Mouse (Mus musculus): Measurements from ENCODE around the gene Mettl8. TPM values are rescaled to one million over a fixed set of nuclear protein-coding genes. Genes with fewer than 3 reads are reported as not detected.

Mettl8 gene
- 15.4 and 16.0 TPM in 2 replicates for polyA plus RNA-seq (2015; fragmentation: Nextera tagmentation; extraction: Ambion mirVana)

DNA sequence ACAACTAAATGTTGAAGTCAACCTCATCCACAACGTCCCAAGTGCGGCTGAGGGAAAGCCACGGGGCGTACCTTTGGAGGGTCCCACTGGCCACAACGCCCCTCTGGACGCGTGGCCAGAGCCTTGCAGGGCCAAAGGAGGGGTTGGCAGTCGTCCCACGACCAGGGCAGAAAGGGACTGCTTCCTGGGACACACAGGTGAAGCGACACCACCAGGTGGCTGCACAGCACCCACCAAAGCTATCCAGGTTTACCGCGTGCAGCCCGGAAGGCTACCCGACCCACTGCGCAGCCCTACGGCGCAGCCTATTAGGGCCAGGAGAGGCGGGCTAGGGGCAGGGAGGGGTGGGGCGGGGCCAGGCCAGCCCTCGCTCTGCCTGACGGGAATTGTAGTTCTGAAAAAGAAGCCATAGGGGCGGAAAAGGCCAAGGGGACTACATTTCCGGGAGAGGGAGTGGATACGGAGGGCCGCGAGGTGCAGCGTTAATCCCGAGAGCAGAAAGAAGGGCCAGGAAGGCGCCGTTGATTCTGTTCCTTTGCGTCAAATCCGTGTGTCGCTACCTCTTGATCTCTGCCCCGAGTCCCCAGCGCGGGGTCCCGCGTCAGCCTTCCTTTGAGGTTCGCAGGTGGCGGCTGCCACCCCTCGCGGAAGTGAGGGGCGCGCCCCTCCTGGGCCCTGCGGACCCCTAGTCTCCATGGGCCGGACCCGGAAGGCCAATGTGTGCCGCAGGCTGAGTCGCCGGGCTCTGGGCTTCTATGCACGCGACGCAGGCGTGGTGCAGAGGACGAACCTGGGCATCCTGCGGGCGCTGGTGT, at the start of gene Mettl8, which contains the start of gene Dcaf17:
Gene Mettl8 (minus strand): TSS at position 284 of the 815 bp plus-strand sequence.
Gene Dcaf17 (plus strand): TSS at position 29 of the 815 bp plus-strand sequence.
- Histone ChIP-seq H3K4me2 (ENCODE audit: low read depth, low read length) (peak within 1 kb of the TSS; percentile 66), H3K27ac (ENCODE audit: low read length) (peak within 1 kb of the TSS; percentile 92), H3K9me3 (ENCODE audit: control insufficient read depth, low read length) (no peaks in the 10 kb centered on the region), H3K4me3 (ENCODE audit: low read length) (peak within 1 kb of the TSS; percentile 60), H3K36me3 (ENCODE audit: control insufficient read depth, insufficient read depth, low read length) (peaks cover 7% of the 10 kb centered on the region; the same call in 1 of the 2 replicates), H3K9ac (ENCODE audit: low read length) (peak within 1 kb of the TSS; percentile 74), H3K4me1 (replicated peaks; ENCODE audit: control insufficient read depth, insufficient read depth, low read length) (peaks cover 13% of the 10 kb centered on the region), H3K27me3 (ENCODE audit: control insufficient read depth, insufficient read depth, low read depth, low read length) (no peaks in the 10 kb centered on the region)
- peak; percentile 99 for ATAC-seq (ENCODE audit: low read depth)
- WGBS, result under 1% methylated on average over 55 of the region's 57 CpGs

DNA sequence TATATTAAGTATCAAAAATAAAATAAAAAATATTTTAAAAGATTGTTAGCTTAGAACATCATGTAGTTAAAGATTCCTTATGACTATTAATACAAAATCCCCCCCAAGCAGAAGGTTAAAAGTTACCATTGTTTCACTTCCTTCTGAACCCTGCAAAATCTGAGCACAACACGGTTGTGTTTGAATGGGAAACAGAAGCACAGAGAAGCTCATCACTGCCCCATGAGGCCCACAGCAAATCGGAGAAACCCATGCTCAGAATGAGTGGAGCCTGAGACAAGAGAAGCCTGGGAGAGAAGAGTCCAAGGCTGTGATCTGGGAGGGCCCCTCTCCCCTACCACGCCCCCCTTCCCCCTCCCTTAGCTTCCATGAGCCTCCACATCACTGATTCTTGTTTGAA, 49.3 kb upstream of the Mettl8 start:
- no peak for ATAC-seq (ENCODE audit: low read depth)
- Histone ChIP-seq H3K27ac (ENCODE audit: low read length) (no peak overlapping the region), H3K9me3 (ENCODE audit: control insufficient read depth, low read length) (no peaks in the 10 kb centered on the region), H3K27me3 (ENCODE audit: control insufficient read depth, insufficient read depth, low read depth, low read length) (no peaks in the 10 kb centered on the region), H3K4me1 (replicated peaks; ENCODE audit: control insufficient read depth, insufficient read depth, low read length) (no peaks in the 10 kb centered on the region), H3K4me2 (ENCODE audit: low read depth, low read length) (no peak overlapping the region), H3K36me3 (ENCODE audit: control insufficient read depth, insufficient read depth, low read length) (no peaks in the 10 kb centered on the region), H3K4me3 (ENCODE audit: low read length) (no peak overlapping the region), H3K9ac (ENCODE audit: low read length) (no peak overlapping the region)
- 62% methylated on average over 3 of the region's 3 CpGs for WGBS

DNA sequence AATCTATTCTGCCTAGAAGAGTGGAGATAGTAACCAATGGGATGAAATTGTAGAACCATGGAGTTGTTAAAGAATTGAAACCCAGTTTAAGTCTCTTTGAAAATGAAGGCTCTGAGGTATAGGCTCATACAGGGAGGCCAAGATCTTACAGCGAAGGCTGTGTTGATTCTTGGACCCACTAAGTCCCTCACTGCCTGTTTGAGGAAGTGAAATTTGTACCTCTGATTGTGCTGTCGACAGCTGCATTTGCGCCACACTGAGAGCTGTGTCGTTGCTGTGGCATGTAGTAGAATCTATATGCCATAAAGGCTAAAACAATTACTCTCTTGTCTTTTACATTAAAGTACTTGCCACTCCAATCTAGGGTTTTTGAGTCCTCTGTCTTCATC, 47.9 kb upstream of the Mettl8 start:
- WGBS, result 69% methylated on average over 4 of the region's 4 CpGs
- ATAC-seq (ENCODE audit: low read depth), result no peak
- no peaks in the 10 kb centered on the region for H3K27me3 ChIP-seq (ENCODE audit: control insufficient read depth, insufficient read depth, low read depth, low read length)
- no peaks in the 10 kb centered on the region for H3K36me3 ChIP-seq (ENCODE audit: control insufficient read depth, insufficient read depth, low read length)
- H3K4me3 ChIP-seq (ENCODE audit: low read length), result no peak overlapping the region
- no peak overlapping the region for H3K27ac ChIP-seq (ENCODE audit: low read length)
- H3K4me2 ChIP-seq (ENCODE audit: low read depth, low read length), result no peak overlapping the region
- no peaks in the 10 kb centered on the region for H3K9me3 ChIP-seq (ENCODE audit: control insufficient read depth, low read length)
- H3K4me1 ChIP-seq (replicated peaks; ENCODE audit: control insufficient read depth, insufficient read depth, low read length), result no peaks in the 10 kb centered on the region
- H3K9ac ChIP-seq (ENCODE audit: low read length), result no peak overlapping the region

DNA sequence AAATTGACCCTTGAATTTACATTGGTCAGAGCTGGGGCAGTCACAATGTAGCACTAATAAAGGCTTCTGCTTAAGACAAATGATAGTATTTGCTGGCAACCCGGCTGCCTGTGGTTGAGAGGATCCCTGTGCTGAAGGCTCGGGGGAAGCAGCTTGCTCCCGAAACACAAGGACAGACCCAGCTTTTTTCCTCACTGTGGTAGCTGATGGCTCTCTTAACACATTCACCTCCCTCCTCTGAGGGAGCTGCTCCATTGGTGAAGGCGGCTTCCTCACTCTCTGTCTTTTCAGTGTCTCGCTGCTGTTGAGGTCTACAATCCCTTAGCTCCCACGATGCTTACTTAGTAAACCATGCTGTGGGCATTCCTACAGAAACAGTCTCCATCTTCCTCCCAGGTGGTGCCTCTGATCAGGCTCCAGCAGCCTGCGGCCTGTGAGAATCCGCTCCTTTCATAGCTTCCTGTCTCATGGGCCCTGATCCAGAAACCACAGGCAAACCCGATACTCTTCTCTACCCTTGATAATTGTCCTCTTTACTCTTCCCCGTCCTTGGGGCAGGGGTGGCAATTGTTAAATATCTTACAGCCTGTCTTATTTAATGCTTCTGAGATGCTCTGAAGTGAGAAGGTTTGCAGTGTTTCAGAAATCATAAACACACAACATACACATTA, 47.4 kb upstream of the Mettl8 start:
- H3K4me1 ChIP-seq (replicated peaks; ENCODE audit: control insufficient read depth, insufficient read depth, low read length), result no peaks in the 10 kb centered on the region

GRCm38 (mm10) chr2:71096170-71096569, 40.8 kb upstream of the Mettl8 start:
- H3K4me2 ChIP-seq (ENCODE audit: low read depth, low read length), result no peak overlapping the region
- ATAC-seq (ENCODE audit: low read depth), result no peak

More for the DNA sequence above, 47.4 kb upstream of the Mettl8 start:
- Histone ChIP-seq H3K4me2 (ENCODE audit: low read depth, low read length) (no peak overlapping the region), H3K27ac (ENCODE audit: low read length) (no peak overlapping the region), H3K9me3 (ENCODE audit: control insufficient read depth, low read length) (no peaks in the 10 kb centered on the region), H3K27me3 (ENCODE audit: control insufficient read depth, insufficient read depth, low read depth, low read length) (no peaks in the 10 kb centered on the region), H3K9ac (ENCODE audit: low read length) (no peak overlapping the region), H3K36me3 (ENCODE audit: control insufficient read depth, insufficient read depth, low read length) (no peaks in the 10 kb centered on the region), H3K4me3 (ENCODE audit: low read length) (no peak overlapping the region)
- ATAC-seq (ENCODE audit: low read depth), result no peak
- WGBS, result 78% methylated on average over 10 of the region's 10 CpGs

GRCm38 (mm10) chr2:71090660-71091445, 35.5 kb upstream of the Mettl8 start:
- Histone ChIP-seq H3K36me3 (ENCODE audit: control insufficient read depth, insufficient read depth, low read length) (peaks cover 12% of the 10 kb centered on the region), H3K27me3 (ENCODE audit: control insufficient read depth, insufficient read depth, low read depth, low read length) (no peaks in the 10 kb centered on the region), H3K4me3 (ENCODE audit: low read length) (no peak overlapping the region), H3K9ac (ENCODE audit: low read length) (no peak overlapping the region), H3K27ac (ENCODE audit: low read length) (no peak overlapping the region), H3K9me3 (ENCODE audit: control insufficient read depth, low read length) (no peaks in the 10 kb centered on the region), H3K4me1 (replicated peaks; ENCODE audit: control insufficient read depth, insufficient read depth, low read length) (no peaks in the 10 kb centered on the region), H3K4me2 (ENCODE audit: low read depth, low read length) (no peak overlapping the region)
- WGBS, result 85% methylated on average over 4 of the region's 4 CpGs
- ATAC-seq (ENCODE audit: low read depth), result no peak

More at GRCm38 (mm10) chr2:71096170-71096569, 40.8 kb upstream of the Mettl8 start:
- H3K4me3 ChIP-seq (ENCODE audit: low read length), result no peak overlapping the region
- H3K9me3 ChIP-seq (ENCODE audit: control insufficient read depth, low read length), result no peaks in the 10 kb centered on the region
- no peaks in the 10 kb centered on the region for H3K4me1 ChIP-seq (replicated peaks; ENCODE audit: control insufficient read depth, insufficient read depth, low read length)
- no peak overlapping the region for H3K9ac ChIP-seq (ENCODE audit: low read length)
- WGBS, result 49% methylated on average over 7 of the region's 7 CpGs
- no peaks in the 10 kb centered on the region for H3K27me3 ChIP-seq (ENCODE audit: control insufficient read depth, insufficient read depth, low read depth, low read length)
- H3K36me3 ChIP-seq (ENCODE audit: control insufficient read depth, insufficient read depth, low read length), result peaks cover 3% of the 10 kb centered on the region
- no peak overlapping the region for H3K27ac ChIP-seq (ENCODE audit: low read length)

GRCm38 (mm10) chr2:71089766-71090165, 34.4 kb upstream of the Mettl8 start:
- ATAC-seq (ENCODE audit: low read depth), result no peak
- H3K27me3 ChIP-seq (ENCODE audit: control insufficient read depth, insufficient read depth, low read depth, low read length), result no peaks in the 10 kb centered on the region
- no peak overlapping the region for H3K9ac ChIP-seq (ENCODE audit: low read length)
- 56% methylated on average over 3 of the region's 3 CpGs for WGBS
- H3K9me3 ChIP-seq (ENCODE audit: control insufficient read depth, low read length), result no peaks in the 10 kb centered on the region
- H3K4me3 ChIP-seq (ENCODE audit: low read length), result no peak overlapping the region
- H3K4me2 ChIP-seq (ENCODE audit: low read depth, low read length), result no peak overlapping the region
- peaks cover 12% of the 10 kb centered on the region for H3K36me3 ChIP-seq (ENCODE audit: control insufficient read depth, insufficient read depth, low read length)
- H3K27ac ChIP-seq (ENCODE audit: low read length), result no peak overlapping the region
- no peaks in the 10 kb centered on the region for H3K4me1 ChIP-seq (replicated peaks; ENCODE audit: control insufficient read depth, insufficient read depth, low read length)

- Histone ChIP-seq H3K4me2 (ENCODE audit: low read depth, low read length) (no peak overlapping the region), H3K4me1 (replicated peaks; ENCODE audit: control insufficient read depth, insufficient read depth, low read length) (no peaks in the 10 kb centered on the region), H3K36me3 (ENCODE audit: control insufficient read depth, insufficient read depth, low read length) (peaks cover 15% of the 10 kb centered on the region), H3K27ac (ENCODE audit: low read length) (no peak overlapping the region), H3K27me3 (ENCODE audit: control insufficient read depth, insufficient read depth, low read depth, low read length) (no peaks in the 10 kb centered on the region), H3K4me3 (ENCODE audit: low read length) (no peak overlapping the region), H3K9ac (ENCODE audit: low read length) (no peak overlapping the region), H3K9me3 (ENCODE audit: control insufficient read depth, low read length) (no peaks in the 10 kb centered on the region)
- WGBS, result 83% methylated on average over 6 of the region's 6 CpGs
- no peak for ATAC-seq (ENCODE audit: low read depth)
These were observed 28.2 kb upstream of the Mettl8 start for GRCm38 (mm10) chr2:71083454-71084193.
